Mouse (Mus musculus): ENCODE data around the gene Kptn. TPM values are rescaled to one million over a fixed set of nuclear protein-coding genes. Genes with fewer than 3 reads are reported as not detected.

The Kptn gene
- polyA plus RNA-seq, 1 experiment from 2014 or later = 20.7 TPM

DNA sequence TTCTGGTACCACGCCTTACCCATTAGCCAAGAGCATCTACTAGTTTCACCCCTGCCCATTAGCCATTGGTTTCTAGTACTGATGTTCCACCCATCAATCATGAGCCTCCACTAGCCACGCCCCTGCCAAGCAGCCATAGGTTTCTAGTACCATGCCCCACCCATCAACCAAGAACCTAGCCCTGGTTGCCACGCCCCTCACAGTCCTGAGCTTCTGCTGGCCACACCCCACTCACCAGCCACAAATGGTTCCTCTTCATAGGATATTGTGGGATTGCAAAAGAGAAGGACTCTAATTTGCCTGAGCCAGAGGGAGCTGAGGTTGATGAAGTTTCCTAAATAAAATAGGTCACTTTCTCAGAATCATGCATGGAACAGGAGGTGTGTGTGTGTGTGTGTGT, 41.0 kb downstream of the Kptn start:
- H3K9me3 ChIP-seq (ENCODE audit: control insufficient read depth, low read length) = no peaks in the 10 kb centered on the region
- H3K36me3 ChIP-seq (ENCODE audit: control insufficient read depth, insufficient read depth, low read length) = no peaks in the 10 kb centered on the region
- no peak for DNase-seq (ENCODE audit: low spot score)
- no peak overlapping the region for H3K9ac ChIP-seq (ENCODE audit: low read depth, low read length)
- H3K4me1 ChIP-seq (replicated peaks; ENCODE audit: control insufficient read depth, insufficient read depth, low read length) = no peaks in the 10 kb centered on the region
- no peak overlapping the region for H3K4me3 ChIP-seq (ENCODE audit: low read depth, low read length)
- 62% methylated on average over 3 of the region's 3 CpGs for WGBS
- ATAC-seq (replicated peaks; ENCODE audit: low FRiP score) = no peak
- no peak overlapping the region for H3K27ac ChIP-seq (ENCODE audit: low read depth, low read length)
- no peak overlapping the region for H3K4me2 ChIP-seq
- H3K27me3 ChIP-seq (replicated peaks; ENCODE audit: control insufficient read depth, insufficient read depth, low read length) = peaks cover 26% of the 10 kb centered on the region

DNA sequence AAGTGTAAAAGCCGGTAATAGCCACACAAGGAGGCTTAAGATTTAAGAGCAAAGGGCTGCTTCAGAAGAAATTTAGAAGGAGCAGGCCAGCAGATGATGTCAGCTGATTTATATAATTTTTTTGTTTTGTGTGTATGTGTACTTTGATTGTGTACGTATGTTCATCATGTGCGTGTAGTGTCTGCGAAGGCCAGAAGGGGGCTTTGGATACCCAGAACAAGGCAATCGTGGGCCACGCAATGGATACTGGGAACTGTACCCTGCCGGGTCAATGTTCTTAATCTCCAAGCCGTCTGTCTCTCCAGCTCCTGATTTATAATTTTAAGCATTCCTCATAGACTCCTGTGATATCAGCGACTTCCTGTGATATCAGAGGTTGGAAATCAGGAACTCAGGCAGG, 41.6 kb downstream of the Kptn start:
- no peak overlapping the region for H3K9ac ChIP-seq (ENCODE audit: low read depth, low read length)
- H3K4me3 ChIP-seq (ENCODE audit: low read depth, low read length) = no peak overlapping the region
- H3K36me3 ChIP-seq (ENCODE audit: control insufficient read depth, insufficient read depth, low read length) = no peaks in the 10 kb centered on the region
- no peak overlapping the region for H3K27ac ChIP-seq (ENCODE audit: low read depth, low read length)
- H3K4me2 ChIP-seq = no peak overlapping the region
- 82% methylated on average over 9 of the region's 9 CpGs for WGBS
- DNase-seq (ENCODE audit: low spot score) = no peak
- no peak for ATAC-seq (replicated peaks; ENCODE audit: low FRiP score)
- no peaks in the 10 kb centered on the region for H3K4me1 ChIP-seq (replicated peaks; ENCODE audit: control insufficient read depth, insufficient read depth, low read length)
- no peaks in the 10 kb centered on the region for H3K9me3 ChIP-seq (ENCODE audit: control insufficient read depth, low read length)
- H3K27me3 ChIP-seq (replicated peaks; ENCODE audit: control insufficient read depth, insufficient read depth, low read length) = peaks cover 26% of the 10 kb centered on the region

DNA sequence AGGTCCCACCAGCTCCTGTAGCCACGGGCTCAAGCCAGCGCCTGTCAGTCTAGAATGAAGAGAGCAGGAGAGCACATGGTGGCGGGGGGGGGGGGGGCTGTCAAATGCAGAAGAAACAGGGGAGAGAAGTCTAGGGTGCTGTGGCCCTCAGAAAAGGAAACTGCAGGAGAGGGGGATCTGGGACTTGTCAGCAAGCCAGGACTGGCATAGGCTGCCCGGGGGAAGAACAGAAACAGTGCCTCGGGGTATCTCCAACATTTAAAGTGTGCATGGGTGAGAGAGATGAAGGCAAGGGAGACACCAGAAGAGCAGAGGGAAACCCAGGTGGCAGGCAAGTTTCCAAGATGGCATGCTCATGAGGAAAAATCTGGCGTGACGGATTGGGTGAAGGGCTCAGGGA, 42.3 kb downstream of the Kptn start:
- no peaks in the 10 kb centered on the region for H3K4me1 ChIP-seq (replicated peaks; ENCODE audit: control insufficient read depth, insufficient read depth, low read length)
- no peak overlapping the region for H3K27ac ChIP-seq (ENCODE audit: low read depth, low read length)
- H3K9ac ChIP-seq (ENCODE audit: low read depth, low read length) = no peak overlapping the region

DNA sequence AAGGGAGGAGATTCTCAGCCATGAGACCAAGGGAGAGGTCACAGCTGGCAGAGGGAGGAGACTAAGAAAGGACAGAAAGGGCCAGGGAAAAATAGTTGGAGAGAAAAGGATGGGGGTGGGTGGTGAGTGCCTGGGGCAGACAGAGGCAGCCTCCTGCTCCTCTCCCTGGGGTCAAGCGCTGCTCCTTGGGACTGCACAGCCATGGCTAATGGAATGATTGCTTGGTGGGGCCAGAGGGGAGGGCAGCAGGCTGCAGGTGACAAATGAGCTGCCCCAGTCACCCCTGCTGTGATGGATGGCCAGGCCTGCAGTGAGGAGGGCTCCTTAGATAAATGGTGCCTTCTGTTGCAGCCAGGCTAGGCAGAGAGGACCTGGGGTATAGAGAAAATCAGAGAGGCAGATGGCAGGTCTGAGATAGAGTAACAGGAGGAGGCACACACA, 52.5 kb downstream of the Kptn start:
- Histone ChIP-seq H3K9ac (ENCODE audit: low read depth, low read length) (no peak overlapping the region), H3K4me3 (ENCODE audit: low read depth, low read length) (no peak overlapping the region), H3K4me1 (replicated peaks; ENCODE audit: control insufficient read depth, insufficient read depth, low read length) (peaks cover 5% of the 10 kb centered on the region; the same call in 1 of the 2 replicates), H3K4me2 (no peak overlapping the region), H3K9me3 (ENCODE audit: control insufficient read depth, low read length) (peaks cover 2% of the 10 kb centered on the region; the same call in 1 of the 2 replicates), H3K36me3 (ENCODE audit: control insufficient read depth, insufficient read depth, low read length) (no peaks in the 10 kb centered on the region), H3K27me3 (replicated peaks; ENCODE audit: control insufficient read depth, insufficient read depth, low read length) (peaks cover 31% of the 10 kb centered on the region), H3K27ac (ENCODE audit: low read depth, low read length) (no peak overlapping the region)
- 25% methylated on average over 1 of the region's 1 CpGs for WGBS
- ATAC-seq (replicated peaks; ENCODE audit: low FRiP score) = no peak
- DNase-seq (ENCODE audit: low spot score) = no peak

More for the DNA sequence above, 42.3 kb downstream of the Kptn start:
- WGBS = 73% methylated on average over 7 of the region's 7 CpGs
- DNase-seq (ENCODE audit: low spot score) (no peak), ATAC-seq (replicated peaks; ENCODE audit: low FRiP score) (no peak)
- no peak overlapping the region for H3K4me2 ChIP-seq
- no peaks in the 10 kb centered on the region for H3K36me3 ChIP-seq (ENCODE audit: control insufficient read depth, insufficient read depth, low read length)
- H3K27me3 ChIP-seq (replicated peaks; ENCODE audit: control insufficient read depth, insufficient read depth, low read length) = peaks cover 26% of the 10 kb centered on the region
- no peak overlapping the region for H3K4me3 ChIP-seq (ENCODE audit: low read depth, low read length)
- no peaks in the 10 kb centered on the region for H3K9me3 ChIP-seq (ENCODE audit: control insufficient read depth, low read length)

DNA sequence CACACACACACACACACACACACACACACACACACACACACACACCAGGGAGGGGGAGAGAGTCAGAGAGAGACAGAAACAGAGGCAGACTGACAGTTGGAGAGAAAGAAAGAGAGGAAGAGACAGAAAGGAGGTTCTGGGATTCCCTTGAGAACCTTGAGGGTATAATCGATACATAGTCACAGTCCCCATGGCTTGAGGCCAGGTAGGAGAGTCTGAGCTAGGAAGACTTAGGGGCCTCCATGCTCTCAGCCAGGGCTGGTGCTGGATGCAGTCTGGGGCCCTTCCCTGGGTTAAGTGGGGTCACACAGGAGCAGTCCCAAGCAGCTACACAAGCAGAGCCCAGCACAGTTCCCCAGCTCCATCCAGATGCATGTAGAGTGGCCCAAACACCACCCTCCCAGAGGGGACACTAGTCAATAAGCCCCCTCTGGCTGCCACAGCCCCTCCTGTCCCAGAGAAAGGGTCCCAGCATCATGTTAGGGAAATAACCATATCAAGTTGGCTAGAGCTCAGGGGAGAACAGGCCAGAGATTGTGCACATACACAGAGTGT, 53.0 kb downstream of the Kptn start:
- WGBS = 39% methylated on average over 1 of the region's 1 CpGs
- Histone ChIP-seq H3K4me3 (ENCODE audit: low read depth, low read length) (no peak overlapping the region), H3K4me1 (replicated peaks; ENCODE audit: control insufficient read depth, insufficient read depth, low read length) (peaks cover 5% of the 10 kb centered on the region; the same call in 1 of the 2 replicates), H3K4me2 (no peak overlapping the region), H3K9ac (ENCODE audit: low read depth, low read length) (no peak overlapping the region), H3K9me3 (ENCODE audit: control insufficient read depth, low read length) (peaks cover 2% of the 10 kb centered on the region; the same call in 1 of the 2 replicates), H3K36me3 (ENCODE audit: control insufficient read depth, insufficient read depth, low read length) (no peaks in the 10 kb centered on the region), H3K27me3 (replicated peaks; ENCODE audit: control insufficient read depth, insufficient read depth, low read length) (peaks cover 33% of the 10 kb centered on the region), H3K27ac (ENCODE audit: low read depth, low read length) (no peak overlapping the region)
- ATAC-seq (replicated peaks; ENCODE audit: low FRiP score) (no peak), DNase-seq (ENCODE audit: low spot score) (no peak)

DNA sequence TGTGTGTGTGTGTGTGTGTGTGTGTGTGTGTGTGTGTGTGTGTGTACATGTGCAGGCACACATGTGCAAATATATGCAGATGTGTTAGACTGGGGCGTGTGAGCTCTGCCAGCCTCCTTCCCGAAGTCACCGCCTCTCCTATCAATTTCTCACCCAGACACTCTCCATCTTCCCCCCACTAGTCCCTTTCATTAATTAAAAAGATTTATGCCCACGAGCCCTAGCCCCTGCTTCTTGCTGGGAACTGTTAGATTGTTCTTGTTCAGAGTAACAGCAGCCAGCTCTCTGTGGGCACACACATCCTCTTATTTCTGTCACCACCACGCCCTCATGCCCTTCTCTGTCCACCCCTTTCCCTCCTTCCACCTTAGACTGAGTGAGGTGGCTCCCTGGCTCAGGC, 53.5 kb downstream of the Kptn start:
- Histone ChIP-seq H3K36me3 (ENCODE audit: control insufficient read depth, insufficient read depth, low read length) (no peaks in the 10 kb centered on the region), H3K4me3 (ENCODE audit: low read depth, low read length) (no peak overlapping the region), H3K4me2 (no peak overlapping the region), H3K27me3 (replicated peaks; ENCODE audit: control insufficient read depth, insufficient read depth, low read length) (peaks cover 35% of the 10 kb centered on the region), H3K4me1 (replicated peaks; ENCODE audit: control insufficient read depth, insufficient read depth, low read length) (peaks cover 5% of the 10 kb centered on the region; the same call in 1 of the 2 replicates), H3K9ac (ENCODE audit: low read depth, low read length) (no peak overlapping the region), H3K27ac (ENCODE audit: low read depth, low read length) (no peak overlapping the region), H3K9me3 (ENCODE audit: control insufficient read depth, low read length) (no peaks in the 10 kb centered on the region)
- DNase-seq (ENCODE audit: low spot score) (no peak), ATAC-seq (replicated peaks; ENCODE audit: low FRiP score) (no peak)
- 33% methylated on average over 5 of the region's 5 CpGs for WGBS

DNA sequence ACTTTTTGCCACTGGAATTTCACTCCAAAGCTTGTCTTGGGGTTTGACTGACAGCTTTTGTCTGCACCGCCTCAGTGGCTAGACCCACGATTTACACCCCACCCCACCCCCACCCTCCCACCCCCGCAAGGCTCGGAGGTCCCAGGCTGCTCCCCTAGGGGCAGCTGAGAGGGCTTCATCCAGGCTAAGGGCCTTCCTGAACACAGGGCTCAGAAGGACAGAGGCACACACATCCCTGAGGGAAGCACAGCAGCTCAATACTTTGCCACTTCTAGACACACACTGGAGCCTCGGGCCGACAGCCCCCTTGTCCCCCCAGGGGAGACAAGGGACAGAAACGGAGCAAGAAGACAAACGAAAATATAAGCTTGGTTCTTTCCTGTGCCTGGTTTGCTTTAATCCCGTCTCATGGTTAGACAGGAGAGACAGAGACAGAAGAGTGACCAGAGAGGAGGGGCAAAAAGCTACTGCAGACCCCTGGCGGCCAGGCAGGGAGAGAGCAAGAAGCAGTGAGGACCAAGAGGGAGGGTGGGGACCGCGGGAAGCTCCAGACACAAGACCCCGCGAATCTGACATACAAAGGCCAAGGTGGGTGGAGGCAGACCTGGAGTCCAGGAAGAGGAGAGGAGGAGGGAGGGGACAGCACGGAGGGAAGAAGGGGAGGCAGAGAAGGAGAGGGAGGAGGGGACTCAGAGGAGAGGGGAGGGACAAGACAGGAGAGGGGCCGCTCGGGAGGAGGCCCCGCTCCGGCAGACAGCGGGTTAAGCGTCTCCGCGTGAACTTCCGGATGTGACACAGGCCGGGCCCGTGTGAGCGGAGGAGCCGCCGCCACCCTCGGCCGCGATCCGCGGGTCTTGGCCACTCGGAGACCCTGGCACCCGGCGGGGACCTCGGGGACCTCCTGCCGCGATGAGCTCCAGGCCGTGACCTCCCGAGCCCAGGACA, 55.2 kb downstream of the Kptn start, which contains the start of gene Meis3:
Meis3 (plus strand) TSS at position 494 of the 945 bp plus-strand sequence.
- H3K27me3 ChIP-seq (replicated peaks; ENCODE audit: control insufficient read depth, insufficient read depth, low read length) = peaks cover 35% of the 10 kb centered on the region
- H3K27ac ChIP-seq (ENCODE audit: low read depth, low read length) = no peak within 1 kb of the TSS
- peak within 1 kb of the TSS; percentile 51 for H3K4me3 ChIP-seq (ENCODE audit: low read depth, low read length)
- H3K9ac ChIP-seq (ENCODE audit: low read depth, low read length) = peak within 1 kb of the TSS; percentile 39; the same call in 1 of the 2 replicates
- peaks cover 5% of the 10 kb centered on the region; the same call in 1 of the 2 replicates for H3K4me1 ChIP-seq (replicated peaks; ENCODE audit: control insufficient read depth, insufficient read depth, low read length)
- 1% methylated on average over 42 of the region's 42 CpGs for WGBS
- H3K36me3 ChIP-seq (ENCODE audit: control insufficient read depth, insufficient read depth, low read length) = no peaks in the 10 kb centered on the region
- H3K9me3 ChIP-seq (ENCODE audit: control insufficient read depth, low read length) = no peaks in the 10 kb centered on the region
- DNase-seq (ENCODE audit: low spot score) (peak; percentile 60), ATAC-seq (replicated peaks; ENCODE audit: low FRiP score) (peak; percentile 55; the same call in 1 of the 2 replicates)
- H3K4me2 ChIP-seq = peak within 1 kb of the TSS; percentile 79

DNA sequence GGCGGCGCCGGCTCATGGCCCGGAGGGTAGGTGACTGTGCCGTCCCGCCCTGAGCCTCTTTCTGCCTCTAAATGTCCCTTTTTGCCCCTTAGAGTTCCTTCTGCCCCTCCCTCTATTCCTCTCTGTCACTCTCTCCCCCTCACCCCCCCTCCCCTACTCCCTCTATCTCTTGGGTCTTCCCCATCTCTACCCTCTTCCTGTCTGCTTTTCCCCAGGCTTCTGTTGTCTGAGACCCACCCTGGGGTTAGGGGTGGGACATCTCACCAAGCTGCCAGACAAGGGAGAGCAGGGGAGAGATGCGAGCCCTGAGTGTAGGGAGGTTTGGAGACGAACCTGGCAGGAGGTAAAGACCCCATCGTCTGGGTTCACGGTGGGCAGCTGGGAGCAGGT, 55.8 kb downstream of the Kptn start:
- Histone ChIP-seq H3K4me3 (ENCODE audit: low read depth, low read length) (peak overlapping the region; percentile 51), H3K9me3 (ENCODE audit: control insufficient read depth, low read length) (no peaks in the 10 kb centered on the region), H3K36me3 (ENCODE audit: control insufficient read depth, insufficient read depth, low read length) (no peaks in the 10 kb centered on the region), H3K9ac (ENCODE audit: low read depth, low read length) (peak overlapping the region; percentile 10; the same call in 1 of the 2 replicates), H3K27me3 (replicated peaks; ENCODE audit: control insufficient read depth, insufficient read depth, low read length) (peaks cover 35% of the 10 kb centered on the region), H3K4me1 (replicated peaks; ENCODE audit: control insufficient read depth, insufficient read depth, low read length) (peaks cover 5% of the 10 kb centered on the region; the same call in 1 of the 2 replicates), H3K4me2 (peak overlapping the region; percentile 79), H3K27ac (ENCODE audit: low read depth, low read length) (no peak overlapping the region)
- DNase-seq (ENCODE audit: low spot score) = no peak
- 2% methylated on average over 9 of the region's 10 CpGs for WGBS
- 0 out of 2 replicates have a peak, but pooled peaks have one; percentile 3 for ATAC-seq (replicated peaks; ENCODE audit: low FRiP score)
